ENCODE assay signal across 23 mouse cellular contexts in genomic region chr10:80077312-80077711, GRCm38 (mm10).
"Had no signal": no experiment of that assay in that cellular context is flagged by ENCODE, and none has a peak within 500 bp of the region (broad histone marks: within the 10 kb centered on the region; RNA-seq: fewer than 3 reads in every experiment).

No protein-coding gene starts in this region.

- H3K4me1 ChIP-seq: hindbrain, embryonic 15.5 days had no signal

- ATAC-seq: hindbrain, postnatal 0 days; intestine, embryonic 16.5 days had no signal

- DNase-seq: gastrocnemius, postnatal 14 days; gastrocnemius, postnatal 36 days; heart, adult 11 months; heart, adult 2 months; heart, postnatal 14 days; heart, postnatal 36 days; kidney, adult 11 months; kidney, adult 2 months; kidney, adult 9 months; kidney, postnatal 14 days; kidney, postnatal 36 days had no signal

- H3K9ac ChIP-seq: heart, embryonic 13.5 days; heart, embryonic 15.5 days; hindbrain, embryonic 13.5 days; hindbrain, embryonic 15.5 days; kidney, embryonic 15.5 days; limb, embryonic 12.5 days had no signal

- H3K4me2 ChIP-seq: heart, embryonic 11.5 days; heart, embryonic 13.5 days; heart, embryonic 15.5 days; hindbrain, embryonic 13.5 days; hindbrain, embryonic 15.5 days; kidney, embryonic 15.5 days; limb, embryonic 12.5 days had no signal

- H3K27ac ChIP-seq: heart, adult 2 months; heart, embryonic 13.5 days; heart, embryonic 15.5 days; hindbrain, embryonic 13.5 days; hindbrain, embryonic 15.5 days; hindbrain, postnatal 0 days; kidney, embryonic 15.5 days; kidney, postnatal 0 days; left cerebral cortex, adult 2 months; limb, embryonic 10.5 days; limb, embryonic 12.5 days had no signal

- H3K9me3 ChIP-seq: heart, embryonic 13.5 days; heart, embryonic 15.5 days; hindbrain, embryonic 13.5 days; hindbrain, embryonic 15.5 days; kidney, embryonic 15.5 days; limb, embryonic 10.5 days; limb, embryonic 12.5 days had no signal

- H3K4me3 ChIP-seq: heart, adult 2 months; heart, embryonic 13.5 days; heart, embryonic 15.5 days; hindbrain, embryonic 13.5 days; hindbrain, embryonic 15.5 days; kidney, embryonic 15.5 days; left cerebral cortex, adult 2 months; limb, embryonic 10.5 days; limb, embryonic 12.5 days had no signal

- H3K27me3 ChIP-seq: heart, embryonic 13.5 days; heart, embryonic 15.5 days; hindbrain, embryonic 13.5 days; hindbrain, embryonic 15.5 days; kidney, embryonic 15.5 days; limb, embryonic 12.5 days had no signal
